Mouse (Mus musculus) spleen, postnatal 14 days (tissue): ENCODE data around the gene Gm10801.
"Not testable (repeated sequence)": the region's sequence is repeated elsewhere in the genome, so short reads cannot be mapped to it uniquely, and the experiment has no call there.

Experiments
- DNase-seq, 2 experiments: peaks; one replicate each; pipeline ENCODE4 v3.0.0; 2021 to 2022; ENCODE audit warnings: low spot score in 2 of 2

Gene Gm10801

GRCm38 (mm10) chr2:98661937-98662336, at the start of gene Gm10801:
Gene Gm10801 (plus strand): TSS chr2:98662237.
- DNase-seq: not testable (repeated sequence)

- DNase-seq: not testable (repeated sequence)
Observed at GRCm38 (mm10) chr2:98667201-98667600, 5.2 kb downstream of the Gm10801 start, which contains the start of gene Gm10800. Gene Gm10800 (minus strand): TSS chr2:98667301.

GRCm38 (mm10) chr2:98697533-98697932, 35.5 kb downstream of the Gm10801 start:
- no peak for DNase-seq
